Mouse (Mus musculus): ENCODE measurements around the gene Ppp4r1.
A peak's percentile ranks its signal among the peaks of the same experiment; 100 is the strongest.

The Ppp4r1 gene

DNA sequence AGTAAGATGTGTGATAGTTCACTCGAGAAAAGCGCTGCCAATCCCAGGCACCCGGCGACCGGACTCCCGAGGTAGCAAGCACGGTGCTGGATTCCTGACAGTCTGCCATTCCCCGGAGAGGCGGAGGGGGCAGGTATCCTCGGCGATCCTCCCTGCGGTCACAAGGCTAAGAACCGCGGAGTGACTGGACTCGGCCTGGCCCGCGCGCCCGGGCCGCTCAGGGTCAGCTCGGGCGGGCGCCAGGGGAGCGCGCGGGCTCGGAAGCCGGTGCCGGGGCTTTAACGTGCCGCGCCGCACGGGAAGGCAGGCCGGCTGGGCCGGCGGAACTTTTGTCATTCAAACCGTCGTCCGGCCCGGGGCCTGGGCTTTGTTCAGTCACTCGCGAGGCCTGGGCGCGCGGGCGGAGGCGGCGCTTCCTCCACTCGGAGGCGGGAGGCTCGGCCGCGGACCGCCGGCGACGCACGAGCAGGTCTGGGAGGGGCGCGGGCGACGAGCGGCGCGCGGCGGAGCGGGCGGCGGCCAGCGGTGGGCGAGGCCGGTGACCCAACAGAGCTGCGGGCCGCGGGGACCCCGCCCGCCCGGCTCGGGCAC, at the start of gene Ppp4r1:
TSS of gene Ppp4r1 (plus strand) at position 23 of the 591 bp plus-strand sequence.
- peak; percentile 83 to 90 for DNase-seq

DNA sequence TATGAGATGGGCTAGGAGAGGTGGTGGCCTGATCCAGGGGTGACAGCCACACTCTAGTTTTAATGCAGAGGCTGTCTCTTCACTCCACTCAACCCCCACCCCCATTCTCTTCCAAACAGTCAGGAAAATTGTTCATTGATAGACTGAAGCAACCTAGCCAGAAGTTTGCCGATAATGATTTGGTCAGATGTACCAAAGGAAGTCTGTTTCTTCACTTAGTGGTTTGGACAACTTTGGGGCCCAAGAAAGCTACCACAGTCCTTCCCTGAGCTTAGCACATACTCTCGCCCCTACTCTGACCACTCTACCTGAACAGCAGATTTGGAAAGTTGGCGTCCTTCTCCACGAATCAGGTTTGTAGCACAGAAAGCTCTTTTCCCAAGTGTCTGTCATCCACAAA, 49.7 kb upstream of the Ppp4r1 start:
- DNase-seq, result no peak

DNA sequence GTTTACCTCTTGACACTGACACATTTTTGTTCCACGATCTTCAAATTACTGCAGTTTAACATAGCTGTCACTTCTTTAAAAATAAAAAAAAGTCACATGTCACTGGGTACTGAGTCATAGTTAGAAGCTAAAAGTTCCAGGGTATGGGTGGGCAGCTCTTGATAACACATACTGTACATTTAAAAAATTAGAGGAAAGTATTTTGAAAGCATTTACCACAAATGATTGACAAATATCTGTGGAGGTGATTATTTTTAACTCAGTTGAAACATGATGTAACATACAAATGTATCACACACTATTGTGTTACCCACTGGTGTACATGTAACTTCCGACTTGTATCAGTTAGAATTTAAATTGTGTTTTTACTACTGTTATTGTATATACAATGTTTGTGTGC, 47.3 kb upstream of the Ppp4r1 start:
- no peak for DNase-seq

DNA sequence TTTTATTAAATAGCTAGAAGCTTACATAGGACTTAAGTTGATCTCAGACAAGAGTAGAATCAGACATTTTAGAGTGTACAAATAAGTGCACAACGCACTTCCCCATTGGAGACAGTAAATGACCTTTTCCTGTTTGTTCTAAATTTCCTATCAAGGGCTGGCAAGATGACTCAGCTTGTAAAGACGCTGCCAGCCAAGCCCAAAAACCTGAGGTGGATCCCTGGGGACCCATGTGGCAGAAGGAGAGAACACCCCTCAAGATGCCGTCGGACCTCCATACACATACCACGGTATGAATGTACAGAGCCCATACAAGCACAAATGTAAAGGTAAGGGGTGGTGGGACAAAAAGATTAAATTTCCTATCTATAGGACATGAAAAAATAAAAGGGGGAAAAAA, 45.2 kb upstream of the Ppp4r1 start:
- no peak for DNase-seq

DNA sequence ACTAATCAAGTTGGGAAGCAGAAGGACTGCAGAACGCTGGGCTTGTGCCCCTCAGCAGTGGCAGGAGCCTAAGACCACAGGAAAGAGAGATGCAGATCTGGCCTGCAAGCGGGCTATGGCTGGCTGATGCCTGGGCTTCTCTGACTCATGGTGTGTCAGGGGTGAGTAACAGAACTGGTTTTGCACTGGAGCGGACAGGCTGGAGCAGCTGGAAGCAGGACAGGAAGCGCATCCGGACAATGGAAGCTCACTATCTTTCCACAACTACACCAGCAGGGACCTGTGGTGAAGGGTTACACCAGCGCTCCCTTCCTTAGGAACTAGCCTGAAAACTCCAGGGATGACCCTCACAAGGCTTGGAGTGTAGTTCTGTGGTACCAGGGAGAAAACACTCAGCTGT, 44.8 kb upstream of the Ppp4r1 start:
- no peak for DNase-seq

DNA sequence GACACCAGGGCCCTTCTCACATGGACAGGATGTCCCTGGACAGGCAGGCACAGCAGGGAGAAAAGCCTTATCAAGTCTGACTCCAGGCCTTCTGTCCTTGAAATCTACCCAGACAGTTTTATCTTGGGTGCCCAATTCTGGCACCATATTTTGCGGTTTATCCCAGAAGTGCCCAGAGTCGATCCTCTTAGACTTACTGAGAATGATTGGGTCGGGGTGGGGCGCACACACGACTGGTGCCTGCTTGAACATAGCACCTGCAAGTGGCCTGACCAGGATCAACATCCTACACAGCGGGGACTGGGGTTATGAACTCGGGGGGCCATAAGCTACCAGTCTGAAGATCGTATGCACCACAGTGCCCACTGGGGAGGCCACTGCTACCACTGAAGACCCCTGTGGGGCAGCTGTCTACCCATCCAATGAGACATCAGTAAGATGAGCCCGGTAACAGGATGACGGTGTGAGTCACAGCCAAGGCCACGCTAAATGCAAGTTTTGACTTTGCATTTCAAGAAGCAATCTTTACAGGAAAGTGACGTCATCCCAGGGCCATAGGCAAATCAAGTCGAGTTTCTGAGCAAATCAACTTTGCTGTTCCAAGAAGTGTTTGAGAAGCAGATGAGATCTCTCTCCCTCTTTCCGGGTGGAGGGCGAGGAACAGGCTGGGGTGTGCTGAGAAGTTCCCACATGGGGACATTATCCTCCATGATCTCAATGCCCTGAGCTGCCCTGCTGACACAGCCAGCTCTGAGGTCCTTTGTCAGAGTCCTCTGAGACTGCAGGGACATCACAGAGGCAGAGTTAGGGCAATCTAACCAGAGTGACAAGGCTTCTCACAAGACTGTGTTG, 42.3 kb upstream of the Ppp4r1 start:
- no peak for DNase-seq

DNA sequence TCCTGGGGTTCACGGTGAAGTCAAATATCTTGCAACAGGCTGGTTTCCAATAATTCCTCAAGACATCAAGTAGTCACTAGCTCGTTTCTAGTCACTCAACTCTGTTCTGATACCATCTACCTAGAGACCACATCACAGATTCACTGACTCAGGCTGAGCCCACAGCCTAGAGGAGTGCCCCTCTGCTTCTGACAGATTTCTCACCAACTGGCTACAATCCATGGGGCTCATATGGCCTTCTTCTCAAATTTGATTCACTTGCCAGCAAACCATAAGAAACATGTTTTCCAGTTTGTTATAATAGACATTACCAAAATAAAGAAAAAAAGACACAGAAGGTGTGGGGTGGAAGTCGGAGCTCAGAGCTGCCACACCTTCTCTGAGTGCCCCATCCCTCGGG, 40.8 kb upstream of the Ppp4r1 start:
- DNase-seq, result no peak

DNA sequence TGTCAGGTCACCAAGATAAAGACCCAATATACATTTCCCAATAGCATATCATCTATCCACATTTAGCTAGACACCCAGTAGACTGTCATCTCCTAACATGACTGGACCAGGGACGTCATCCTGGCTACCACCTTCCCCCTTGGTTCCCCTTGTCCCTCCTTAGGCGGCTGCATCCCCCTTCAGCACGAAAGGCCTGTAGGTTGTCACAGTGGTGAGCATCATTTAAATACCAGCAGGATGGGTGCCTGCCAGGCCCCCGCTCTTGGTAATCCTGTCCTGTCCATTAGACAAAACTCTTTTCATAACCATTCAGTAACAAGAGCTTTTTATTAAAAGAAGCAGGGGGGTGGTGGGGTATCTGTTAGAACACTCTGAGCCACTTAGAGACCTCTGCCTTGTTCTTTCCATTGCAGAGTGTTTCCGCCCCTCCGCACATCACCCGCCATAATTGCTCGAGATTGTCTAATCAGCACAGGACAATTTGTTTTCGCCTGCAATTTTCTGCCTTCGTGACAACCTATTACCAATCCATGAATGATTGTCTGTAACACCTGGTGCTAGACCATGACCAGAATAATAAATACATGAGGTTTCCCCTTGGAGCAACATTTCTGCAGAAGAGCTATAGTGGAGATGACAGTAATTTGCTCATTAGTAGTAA, 40.0 kb upstream of the Ppp4r1 start:
- DNase-seq, result no peak

DNA sequence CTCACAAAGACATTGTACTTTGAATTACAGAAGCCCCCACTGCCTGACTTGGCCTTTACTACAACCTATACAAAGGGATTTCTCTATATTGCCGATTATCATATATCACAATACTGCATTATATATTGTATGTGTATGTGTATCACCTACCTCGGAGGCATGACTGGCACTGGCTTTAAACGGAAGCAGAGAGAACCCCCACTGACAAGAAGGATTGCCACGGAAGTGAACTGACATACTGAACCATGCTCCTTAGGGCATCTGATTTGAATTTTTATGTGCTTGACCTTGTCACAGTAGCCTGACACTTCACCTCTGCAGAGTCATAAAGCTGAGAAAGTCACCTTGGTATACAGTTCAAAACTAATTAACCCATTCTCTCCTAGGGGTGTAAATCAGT, 39.4 kb upstream of the Ppp4r1 start:
- no peak for DNase-seq

DNA sequence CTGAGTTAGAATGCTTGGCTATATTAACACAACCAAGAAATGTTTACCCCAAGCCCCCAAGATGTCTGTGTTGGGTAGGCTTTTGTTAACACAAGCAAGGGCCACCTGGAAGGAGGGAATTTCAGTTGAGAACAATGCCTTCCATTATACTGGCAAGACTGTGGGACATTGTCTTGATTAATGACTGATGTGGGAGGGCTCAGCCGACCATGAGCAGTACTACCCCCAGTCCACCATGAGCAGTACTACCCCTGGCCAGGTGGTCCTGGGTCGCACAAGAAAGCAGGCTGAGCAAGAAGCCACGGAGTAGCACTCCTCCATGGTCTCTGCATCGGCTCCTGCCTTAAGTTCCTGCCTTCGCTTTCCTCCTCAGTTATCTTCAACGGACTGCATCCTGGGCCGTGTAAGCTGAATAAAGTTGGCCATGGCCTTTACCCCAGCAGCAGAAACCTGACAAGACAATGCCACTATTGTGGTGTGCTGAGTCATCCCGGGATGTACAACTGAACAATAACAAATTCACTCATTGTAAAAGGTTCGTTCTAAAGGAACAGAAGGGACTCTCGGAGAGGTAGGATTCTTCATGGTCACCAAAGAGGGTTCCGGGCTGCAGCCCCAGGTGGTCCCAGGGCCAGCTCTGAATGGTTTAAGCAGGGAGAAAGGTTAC, 38.6 kb upstream of the Ppp4r1 start:
- DNase-seq, result no peak

DNA sequence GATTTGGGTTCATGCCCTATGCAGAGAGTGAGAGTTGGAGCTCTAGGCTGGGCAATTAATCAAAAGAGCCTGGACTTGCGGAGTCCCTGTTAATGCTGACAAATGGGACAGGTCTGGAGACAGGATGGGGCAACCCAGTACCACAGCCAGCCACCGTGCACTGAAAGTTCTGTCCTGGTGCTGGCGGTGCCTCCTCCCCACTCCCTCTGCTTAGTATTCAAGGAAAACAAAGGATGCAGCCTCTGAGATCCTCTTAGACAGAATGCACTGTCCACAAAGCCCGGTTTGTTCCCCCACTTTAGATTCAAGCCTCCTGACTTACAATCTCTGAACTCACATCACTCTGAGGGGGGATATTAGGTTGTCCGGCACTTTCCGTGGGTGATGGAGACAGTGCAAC, 36.1 kb upstream of the Ppp4r1 start:
- DNase-seq, result peak in 1 of 2 experiments; percentile 19

DNA sequence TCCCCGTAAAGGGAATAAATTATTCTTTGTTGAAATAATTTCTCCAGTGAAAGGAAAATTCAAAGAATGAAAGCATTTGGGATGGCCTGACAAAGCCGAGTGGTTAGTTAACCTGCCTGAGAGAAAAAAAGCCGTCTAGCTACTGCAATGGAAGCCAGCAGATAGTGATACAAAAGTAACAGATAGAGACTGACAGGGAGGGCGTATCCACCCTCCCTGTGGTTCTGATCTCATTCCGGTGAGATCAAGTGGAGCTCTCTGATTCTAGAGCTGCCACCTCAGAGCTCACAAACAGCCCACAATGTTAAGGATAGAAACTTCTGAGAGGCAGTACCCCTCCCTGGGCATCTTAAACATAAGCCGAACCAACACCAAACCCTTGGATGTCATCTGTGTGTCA, 33.4 kb upstream of the Ppp4r1 start:
- DNase-seq, result no peak

DNA sequence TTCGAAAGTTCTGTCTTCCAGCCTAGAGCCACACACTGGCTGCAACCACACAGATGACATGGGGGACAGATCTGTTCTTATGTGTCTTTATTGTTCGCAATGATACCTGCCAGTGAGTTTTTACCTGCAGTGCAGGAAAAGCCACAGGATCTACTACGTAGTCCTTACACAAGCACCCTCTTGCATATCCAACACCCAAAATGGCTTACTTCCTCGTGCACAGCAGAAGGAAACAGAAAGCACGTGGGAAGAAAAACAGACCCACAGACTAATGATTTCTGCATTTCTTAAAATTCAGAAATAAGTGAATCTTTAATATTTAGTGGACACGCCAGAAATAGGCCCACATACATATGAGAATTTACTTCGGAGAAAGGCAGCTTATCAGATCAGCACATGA, 32.6 kb upstream of the Ppp4r1 start:
- DNase-seq, result no peak

DNA sequence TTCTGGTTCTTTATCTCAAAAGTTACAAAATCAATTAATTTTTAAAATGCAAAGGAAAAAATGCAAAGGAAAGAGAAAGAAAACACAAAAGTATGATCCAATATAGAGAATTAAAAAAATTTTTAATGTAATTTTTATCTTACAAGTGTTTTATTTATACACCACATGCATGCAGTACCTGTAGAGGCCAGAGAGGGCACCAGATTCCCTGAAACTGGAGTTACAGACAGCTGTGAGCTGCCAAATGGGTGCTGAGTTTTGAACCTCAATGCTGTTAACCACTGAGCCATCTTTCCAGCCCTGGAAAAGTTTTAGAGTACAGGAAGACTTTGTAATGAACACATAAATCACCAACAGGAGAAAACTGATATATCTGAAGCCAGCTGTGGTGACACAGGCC, 32.1 kb upstream of the Ppp4r1 start:
- no peak for DNase-seq

DNA sequence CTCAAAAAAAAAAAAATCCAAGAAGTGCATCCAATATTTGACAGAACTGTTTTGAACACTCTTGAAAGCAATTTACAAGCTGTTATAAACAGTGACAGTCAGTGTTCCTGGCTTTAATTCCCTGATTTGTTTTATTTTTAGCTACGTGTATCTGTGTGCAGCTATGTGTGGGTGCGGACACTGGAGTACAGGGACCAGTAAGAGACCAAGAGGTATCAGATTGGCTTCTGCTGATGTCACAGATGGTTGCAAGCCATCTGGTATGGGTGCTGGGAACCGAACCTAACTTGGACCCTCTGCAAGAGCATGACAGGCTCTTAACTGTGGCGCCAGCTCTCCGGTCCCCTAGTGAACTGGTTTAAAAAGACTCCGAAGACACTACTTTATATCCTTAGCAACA, 29.2 kb upstream of the Ppp4r1 start:
- DNase-seq, result no peak

DNA sequence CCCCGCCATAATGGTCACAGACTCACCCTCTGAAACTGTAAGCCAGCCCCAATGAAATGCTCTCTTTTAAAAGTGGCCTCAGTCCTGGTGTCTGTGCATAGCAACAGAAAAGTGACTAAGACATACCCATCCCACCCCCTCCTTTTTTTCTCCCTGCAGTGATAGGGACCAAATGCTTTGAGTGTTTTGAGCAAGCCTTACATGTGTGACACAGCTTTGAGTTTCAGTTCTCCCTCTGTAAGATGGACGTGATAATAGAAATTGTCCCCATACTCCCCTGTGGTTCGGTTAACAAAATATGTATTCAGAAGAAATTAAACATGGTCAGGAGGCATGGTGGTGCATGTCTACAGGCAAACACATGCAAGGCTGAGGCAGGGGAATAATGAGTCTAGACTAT, 26.5 kb upstream of the Ppp4r1 start:
- no peak for DNase-seq

DNA sequence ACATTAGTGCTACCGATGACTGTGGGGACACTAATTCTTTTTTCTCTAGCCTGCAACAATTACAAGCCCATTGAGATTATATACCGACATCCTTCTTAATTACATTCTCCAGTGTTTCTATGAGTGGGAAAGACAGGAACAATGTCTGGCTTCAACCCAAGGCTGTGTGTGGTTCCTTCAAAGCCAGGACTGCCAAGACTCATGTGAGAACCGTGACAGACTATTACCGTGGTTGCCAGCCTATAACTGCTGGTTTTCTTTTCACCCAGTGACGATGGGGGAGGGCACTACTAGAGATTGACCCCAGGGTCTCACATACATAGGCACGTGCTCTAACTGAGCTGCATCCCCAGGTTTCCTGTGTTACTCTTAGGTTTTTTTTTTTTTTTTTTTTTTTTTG, 25.2 kb upstream of the Ppp4r1 start:
- DNase-seq, result no peak

DNA sequence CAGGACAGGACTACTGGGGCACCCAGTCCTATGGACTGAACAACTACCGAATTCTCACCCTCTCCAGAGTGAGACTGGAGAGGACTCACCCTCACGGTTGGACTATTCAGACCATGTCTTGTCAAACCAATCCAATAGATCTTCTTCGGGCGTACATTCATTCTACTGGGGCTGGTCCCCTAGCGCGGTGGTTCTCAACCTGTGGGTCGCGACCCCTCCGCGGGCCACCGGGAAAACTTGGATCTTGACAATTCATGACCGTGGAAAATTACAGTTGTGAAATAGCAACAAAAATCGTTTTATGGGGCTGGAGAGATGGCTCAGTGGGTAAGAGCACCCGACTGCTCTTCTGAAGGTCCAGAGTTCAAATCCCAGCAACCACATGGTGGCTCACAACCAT, 19.2 kb upstream of the Ppp4r1 start:
- DNase-seq, result no peak

DNA sequence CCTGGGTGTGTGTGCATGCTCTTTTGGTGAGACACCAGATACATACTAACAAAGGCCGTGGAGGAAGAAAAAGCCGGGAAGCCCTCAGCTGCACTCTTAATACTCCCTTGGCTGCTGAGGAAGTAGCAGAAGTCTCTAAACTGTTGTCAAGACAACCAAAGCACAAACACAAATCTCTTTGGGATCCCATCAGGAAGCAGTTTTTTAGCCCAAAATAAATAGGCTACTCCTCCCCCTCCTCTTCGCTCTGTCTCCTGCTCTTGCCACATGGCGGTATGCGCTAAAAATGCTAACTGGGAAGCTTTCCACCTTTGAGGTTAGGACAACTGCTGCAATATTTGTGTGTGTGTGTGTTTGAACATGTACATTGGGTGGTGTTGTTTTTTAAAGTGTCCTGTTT, 13.9 kb upstream of the Ppp4r1 start:
- DNase-seq, result no peak

DNA sequence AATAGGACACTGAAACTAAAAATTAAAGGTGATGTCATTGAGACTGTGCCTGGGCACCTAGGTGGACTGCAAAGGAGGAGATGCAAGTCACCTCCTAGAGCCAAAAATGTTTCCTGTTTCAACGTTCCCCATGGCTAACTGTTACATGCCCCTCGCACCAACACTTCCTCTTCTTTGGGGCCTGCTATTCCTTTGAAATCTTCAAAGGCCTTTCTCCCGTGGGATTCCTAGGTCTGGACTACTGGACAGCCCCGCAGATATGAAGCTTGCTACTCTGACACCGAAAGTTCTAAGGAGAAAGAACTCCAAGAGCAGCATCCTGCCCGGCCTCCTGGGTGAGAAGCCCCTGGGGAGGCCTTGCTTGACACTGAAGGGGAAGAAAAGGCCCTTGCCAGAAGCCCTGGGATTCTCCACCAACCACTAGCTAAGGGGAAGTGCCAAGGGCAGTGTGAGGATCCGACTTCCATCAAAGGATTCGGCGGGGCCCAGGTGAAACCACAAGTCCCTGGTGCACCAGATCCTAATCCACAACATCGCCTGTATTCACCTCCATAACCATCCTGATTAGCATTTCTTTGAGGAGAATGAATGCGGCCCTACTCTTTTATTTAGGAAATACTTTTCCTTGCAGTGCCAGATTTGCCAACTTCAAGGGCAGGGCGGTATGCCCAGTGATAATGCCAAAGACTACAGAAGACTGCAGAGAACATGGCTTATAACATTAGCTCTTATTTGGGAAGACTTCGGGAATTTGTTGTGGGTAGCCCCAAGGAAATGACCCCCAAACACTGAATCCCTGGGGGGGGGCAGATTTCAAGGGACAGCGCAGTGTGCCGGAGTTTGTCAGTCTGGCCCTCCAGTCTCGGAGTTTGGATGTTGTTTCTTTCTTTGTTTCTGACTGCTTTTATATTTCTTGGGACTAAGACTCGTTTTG, 11.1 kb upstream of the Ppp4r1 start:
- no peak for DNase-seq

DNA sequence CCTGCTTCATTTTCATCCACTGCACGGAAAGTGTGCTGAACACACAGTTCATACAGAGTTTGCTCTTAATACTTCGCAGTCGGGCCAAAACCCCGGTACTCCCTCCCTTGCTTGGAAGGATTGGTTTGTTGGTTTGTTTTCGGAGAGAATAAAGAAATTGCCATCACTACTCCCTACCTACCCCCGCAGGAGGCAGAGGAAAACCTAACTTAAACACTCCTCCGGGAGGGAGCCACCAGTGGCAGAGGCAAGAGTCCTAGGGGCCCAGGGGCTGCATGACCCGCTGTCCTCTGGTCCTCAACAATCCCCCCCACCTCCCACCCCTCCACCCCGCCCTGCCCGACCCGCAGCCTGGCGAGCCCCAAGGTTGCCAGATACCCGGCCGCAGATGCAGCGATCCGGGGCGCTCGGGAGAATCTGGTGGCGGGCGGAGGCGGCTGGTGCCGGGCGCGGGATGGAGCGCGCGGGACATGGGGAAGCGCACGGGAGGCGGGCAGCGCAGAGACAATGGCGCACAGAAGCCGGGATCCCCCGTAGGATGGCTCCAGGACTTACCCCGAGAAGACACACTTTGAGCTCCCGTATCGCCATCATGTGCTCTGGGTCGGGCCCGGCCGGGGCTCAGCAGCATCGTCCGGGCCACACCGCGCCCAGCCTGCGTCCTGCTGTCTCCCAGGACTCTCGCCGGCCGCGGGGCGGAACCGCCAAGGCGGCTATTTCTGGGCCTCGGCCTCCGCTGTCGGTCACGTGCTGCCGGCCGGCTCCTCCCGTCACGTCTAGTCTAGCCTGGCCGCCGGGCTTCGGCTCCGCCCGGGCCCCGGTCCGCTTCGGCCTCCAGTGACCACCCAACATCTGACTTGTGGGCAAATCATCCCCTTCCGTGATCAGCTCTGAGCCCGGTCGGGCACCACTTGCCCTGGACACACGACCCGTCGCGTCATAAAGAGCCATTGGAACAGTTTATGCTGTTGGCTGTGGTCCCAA, 10.1 kb upstream of the Ppp4r1 start, which contains the start of gene Rab31:
TSS of gene Rab31 (minus strand) at position 802 of the 984 bp plus-strand sequence.
- DNase-seq, result peak; percentile 81 to 84

Data from cerebellum, adult 18-20 months (tissue).